Mouse (Mus musculus): Measurements from ENCODE around the gene Gabpa.

Gene Gabpa

GRCm38 (mm10) chr16:84834745-84835440 lies at the start of gene Gabpa:
Gabpa (plus strand) TSS chr16:84834925.
- peak; percentile 97 for DNase-seq (ENCODE audit: low read depth, low spot score)

- DNase-seq (ENCODE audit: low read depth, low spot score) = no peak
Measured at GRCm38 (mm10) chr16:84784966-84785365, 49.8 kb upstream of the Gabpa start.

GRCm38 (mm10) chr16:84790595-84791165 lies 44.0 kb upstream of the Gabpa start:
- DNase-seq (ENCODE audit: low read depth, low spot score) = no peak

GRCm38 (mm10) chr16:84793401-84793800 lies 41.3 kb upstream of the Gabpa start:
- DNase-seq (ENCODE audit: low read depth, low spot score) = no peak

GRCm38 (mm10) chr16:84795337-84795736 lies 39.4 kb upstream of the Gabpa start:
- no peak for DNase-seq (ENCODE audit: low read depth, low spot score)

- no peak for DNase-seq (ENCODE audit: low read depth, low spot score)
Measured at GRCm38 (mm10) chr16:84796678-84797077, 38.0 kb upstream of the Gabpa start.

- no peak for DNase-seq (ENCODE audit: low read depth, low spot score)
Measured at GRCm38 (mm10) chr16:84800038-84800437, 34.7 kb upstream of the Gabpa start.

GRCm38 (mm10) chr16:84802217-84802616 lies 32.5 kb upstream of the Gabpa start:
- DNase-seq (ENCODE audit: low read depth, low spot score) = no peak

- no peak for DNase-seq (ENCODE audit: low read depth, low spot score)
Measured at GRCm38 (mm10) chr16:84804866-84805265, 29.9 kb upstream of the Gabpa start.

- no peak for DNase-seq (ENCODE audit: low read depth, low spot score)
Measured at GRCm38 (mm10) chr16:84806175-84806574, 28.6 kb upstream of the Gabpa start.

- DNase-seq (ENCODE audit: low read depth, low spot score) = no peak
Measured at GRCm38 (mm10) chr16:84807874-84808273, 26.9 kb upstream of the Gabpa start.

GRCm38 (mm10) chr16:84810254-84810653 lies 24.5 kb upstream of the Gabpa start:
- DNase-seq (ENCODE audit: low read depth, low spot score) = no peak

- DNase-seq (ENCODE audit: low read depth, low spot score) = no peak
Measured at GRCm38 (mm10) chr16:84813852-84814251, 20.9 kb upstream of the Gabpa start.

GRCm38 (mm10) chr16:84814511-84814910 lies 20.2 kb upstream of the Gabpa start:
- no peak for DNase-seq (ENCODE audit: low read depth, low spot score)

GRCm38 (mm10) chr16:84817423-84817822 lies 17.3 kb upstream of the Gabpa start:
- peak; percentile 44 for DNase-seq (ENCODE audit: low read depth, low spot score)

GRCm38 (mm10) chr16:84825009-84825408 lies 9.7 kb upstream of the Gabpa start:
- no peak for DNase-seq (ENCODE audit: low read depth, low spot score)

GRCm38 (mm10) chr16:84831696-84832095 lies 3.0 kb upstream of the Gabpa start:
- DNase-seq (ENCODE audit: low read depth, low spot score) = no peak

- no peak for DNase-seq (ENCODE audit: low read depth, low spot score)
Measured at GRCm38 (mm10) chr16:84832736-84833135, 2.0 kb upstream of the Gabpa start.

GRCm38 (mm10) chr16:84834344-84834743 lies 381 bp upstream of the Gabpa start:
- DNase-seq (ENCODE audit: low read depth, low spot score) = no peak

- peak; percentile 70 for DNase-seq (ENCODE audit: low read depth, low spot score)
Measured at GRCm38 (mm10) chr16:84835441-84835822, 707 bp downstream of the Gabpa start, which contains the start of gene Atp5j. Atp5j (minus strand) TSS chr16:84835625.

GRCm38 (mm10) chr16:84835823-84836743 lies 1.4 kb downstream of the Gabpa start:
- peak; percentile 75 for DNase-seq (ENCODE audit: low read depth, low spot score)

GRCm38 (mm10) chr16:84838576-84838975 lies 3.9 kb downstream of the Gabpa start:
- no peak for DNase-seq (ENCODE audit: low read depth, low spot score)
